Mouse (Mus musculus) kidney, embryonic 14.5 days (tissue): ENCODE measurements around the gene Nap1l1. TPM values are rescaled to one million over a fixed set of nuclear protein-coding genes. Genes with fewer than 3 reads are reported as not detected.

Experiments used
- ATAC-seq: fragments of 200-750 bp; cut with Nextera tagmentation; 2 replicates; pipeline ENCODE4 v1.8.0; 2017; ENCODE audit warnings: moderate number of reproducible peaks, mild to moderate bottlenecking, moderate TSS enrichment, moderate library complexity; ENCODE audit not compliant: low FRiP score, low TSS enrichment
- H3K27ac ChIP-seq: fragments of 300-500 bp; sonication (generic); 2 replicates; pipeline ENCODE4 v1.5.1; 2014; ENCODE audit warnings: low read depth, mild to moderate bottlenecking, low read length, moderate library complexity, mixed read lengths
- H3K27me3 ChIP-seq: fragments of 300-500 bp; sonication (generic); 2 replicates; pipeline ENCODE4 v1.6.1; 2014; ENCODE audit warnings: mild to moderate bottlenecking, low read length; ENCODE audit not compliant: control insufficient read depth, insufficient read depth
- H3K36me3 ChIP-seq: fragments of 300-500 bp; sonication (generic); 2 replicates; pipeline ENCODE4 v1.6.1; 2014; ENCODE audit warnings: low read length, mixed read lengths; ENCODE audit not compliant: control insufficient read depth, insufficient read depth
- H3K4me1 ChIP-seq: fragments of 300-500 bp; sonication (generic); 2 replicates; pipeline ENCODE4 v1.6.1; 2014; ENCODE audit warnings: low read length, mixed read lengths; ENCODE audit not compliant: control insufficient read depth, insufficient read depth
- H3K4me2 ChIP-seq: fragments of 300-500 bp; sonication (generic); replicated peaks from 2 replicates; pipeline ENCODE4 v1.6.1; 2014; ENCODE audit warnings: low read depth, mild to moderate bottlenecking, low read length
- H3K4me3 ChIP-seq: fragments of 300-500 bp; sonication (generic); 2 replicates; pipeline ENCODE4 v1.5.1; 2014; ENCODE audit warnings: mild to moderate bottlenecking, low read length
- H3K9ac ChIP-seq: fragments of 300-500 bp; sonication (generic); 2 replicates; pipeline ENCODE4 v1.6.1; 2014; ENCODE audit warnings: low read depth, mild to moderate bottlenecking, low read length, moderate library complexity
- H3K9me3 ChIP-seq: fragments of 300-500 bp; sonication (generic); 2 replicates; pipeline ENCODE4 v1.6.1; 2016; ENCODE audit warnings: low read length; ENCODE audit not compliant: control insufficient read depth
- WGBS: fragments of 180-500 bp; shearing (Covaris S2); extraction: QIAGEN DNeasy Blood & Tissue Kit; methylation state at CpG from one replicate; pipeline ENCODE4 v1.1.7; 2014; 5-methylcytosine and 5-hydroxymethylcytosine counted together
- polyA plus RNA-seq: library from polyadenylated mRNA; unstranded; fragments of >200 nt; fragmentation: Nextera tagmentation; extraction: Ambion mirVana; gene quantifications from 2 replicates; pipeline ENCODE4 v1.2.1, GENCODE M21; 2014

The Nap1l1 gene
- polyA plus RNA-seq, 1 experiment from 2014 or later, result 315 TPM

- H3K27me3 ChIP-seq, result no peaks in the 10 kb centered on the region
- H3K4me3 ChIP-seq, result no peak overlapping the region
- H3K4me2 ChIP-seq, result no peak overlapping the region
- no peak for ATAC-seq
- H3K36me3 ChIP-seq, result peaks cover 63% of the 10 kb centered on the region
- no peaks in the 10 kb centered on the region for H3K9me3 ChIP-seq
- no peak overlapping the region for H3K9ac ChIP-seq
- no peaks in the 10 kb centered on the region for H3K4me1 ChIP-seq
- H3K27ac ChIP-seq, result no peak overlapping the region
- WGBS, result 91% methylated on average over 7 of the region's 7 CpGs
Observed at GRCm38 (mm10) chr10:111495888-111496287, 22.9 kb downstream of the Nap1l1 start.

- 84% methylated on average over 6 of the region's 6 CpGs for WGBS
- no peak overlapping the region for H3K4me2 ChIP-seq
- H3K9ac ChIP-seq, result no peak overlapping the region
- H3K27ac ChIP-seq, result no peak overlapping the region
- no peak for ATAC-seq
- peaks cover 31% of the 10 kb centered on the region for H3K36me3 ChIP-seq
- H3K27me3 ChIP-seq, result no peaks in the 10 kb centered on the region
- no peaks in the 10 kb centered on the region for H3K9me3 ChIP-seq
- H3K4me3 ChIP-seq, result no peak overlapping the region
- H3K4me1 ChIP-seq, result peaks cover 12% of the 10 kb centered on the region
Observed at GRCm38 (mm10) chr10:111499892-111500291, 26.9 kb downstream of the Nap1l1 start.

- no peak for ATAC-seq
- no peaks in the 10 kb centered on the region for H3K9me3 ChIP-seq
- H3K4me1 ChIP-seq, result peaks cover 21% of the 10 kb centered on the region
- no peak overlapping the region for H3K4me2 ChIP-seq
- no peak overlapping the region for H3K4me3 ChIP-seq
- H3K36me3 ChIP-seq, result peaks cover 8% of the 10 kb centered on the region; the same call in 1 of the 2 replicates
- H3K27ac ChIP-seq, result no peak overlapping the region
- 1% methylated on average over 3 of the region's 3 CpGs for WGBS
- no peaks in the 10 kb centered on the region for H3K27me3 ChIP-seq
- H3K9ac ChIP-seq, result no peak overlapping the region
Observed at GRCm38 (mm10) chr10:111503071-111503470, 30.0 kb downstream of the Nap1l1 start.

- Histone ChIP-seq H3K4me2 (peak overlapping the region; percentile 22), H3K9ac (no peak overlapping the region), H3K4me1 (peaks cover 21% of the 10 kb centered on the region), H3K4me3 (no peak overlapping the region), H3K9me3 (no peaks in the 10 kb centered on the region), H3K36me3 (peaks cover 2% of the 10 kb centered on the region; the same call in 1 of the 2 replicates), H3K27ac (no peak overlapping the region), H3K27me3 (no peaks in the 10 kb centered on the region)
- no peak for ATAC-seq
- 8% methylated on average over 10 of the region's 10 CpGs for WGBS
Observed at GRCm38 (mm10) chr10:111503716-111504115, 30.7 kb downstream of the Nap1l1 start.

- Histone ChIP-seq H3K9ac (no peak overlapping the region), H3K4me3 (no peak overlapping the region), H3K27me3 (no peaks in the 10 kb centered on the region), H3K27ac (no peak overlapping the region), H3K36me3 (no peaks in the 10 kb centered on the region), H3K9me3 (no peaks in the 10 kb centered on the region), H3K4me2 (no peak overlapping the region), H3K4me1 (peaks cover 27% of the 10 kb centered on the region)
- ATAC-seq, result no peak
- WGBS, result 70% methylated on average over 1 of the region's 1 CpGs
Observed at GRCm38 (mm10) chr10:111504606-111505005, 31.6 kb downstream of the Nap1l1 start.

- Histone ChIP-seq H3K36me3 (no peaks in the 10 kb centered on the region), H3K27me3 (no peaks in the 10 kb centered on the region), H3K4me2 (peak overlapping the region; percentile 77; the same call in 1 of the 2 replicates), H3K4me1 (peaks cover 33% of the 10 kb centered on the region), H3K9ac (peak overlapping the region; percentile 96; the same call in 1 of the 2 replicates), H3K9me3 (no peaks in the 10 kb centered on the region), H3K27ac (no peak overlapping the region), H3K4me3 (peak overlapping the region; percentile 88; the same call in 1 of the 2 replicates)
- WGBS, result 45% methylated on average over 7 of the region's 7 CpGs
- no peak for ATAC-seq
Observed at GRCm38 (mm10) chr10:111505406-111505805, 32.4 kb downstream of the Nap1l1 start.

GRCm38 (mm10) chr10:111506101-111506925 is 33.3 kb downstream of the Nap1l1 start, which contains the start of gene Phlda1:
Gene Phlda1, plus strand, starts transcription at chr10:111506286.
- Histone ChIP-seq H3K4me2 (peak within 1 kb of the TSS; percentile 77), H3K36me3 (no peaks in the 10 kb centered on the region), H3K27ac (peak within 1 kb of the TSS; percentile 97), H3K27me3 (no peaks in the 10 kb centered on the region), H3K4me3 (peak within 1 kb of the TSS; percentile 88), H3K9me3 (no peaks in the 10 kb centered on the region), H3K9ac (peak within 1 kb of the TSS; percentile 96), H3K4me1 (peaks cover 41% of the 10 kb centered on the region)
- under 1% methylated on average over 82 of the region's 94 CpGs for WGBS
- ATAC-seq, result peak; percentile 94

GRCm38 (mm10) chr10:111506926-111507459 is 34.0 kb downstream of the Nap1l1 start:
- under 1% methylated on average over 22 of the region's 23 CpGs for WGBS
- peak; percentile 24 for ATAC-seq
- peaks cover 41% of the 10 kb centered on the region for H3K4me1 ChIP-seq

More at GRCm38 (mm10) chr10:111506926-111507459, 34.0 kb downstream of the Nap1l1 start:
- H3K4me2 ChIP-seq, result peak overlapping the region; percentile 77
- peak overlapping the region; percentile 96 for H3K9ac ChIP-seq
- H3K9me3 ChIP-seq, result no peaks in the 10 kb centered on the region
- H3K27ac ChIP-seq, result peak overlapping the region; percentile 97
- peak overlapping the region; percentile 88 for H3K4me3 ChIP-seq
- no peaks in the 10 kb centered on the region for H3K36me3 ChIP-seq
- no peaks in the 10 kb centered on the region for H3K27me3 ChIP-seq
